Mouse (Mus musculus) spleen, postnatal 36 days (tissue): ENCODE results near the gene Tyw1.

Experiments
- DNase-seq, 2 experiments: peaks; one replicate each; pipeline ENCODE4 v3.0.0; 2022; ENCODE audit warnings: low spot score in 2 of 2, mixed read lengths in 1 of 2

Tyw1 gene

DNA sequence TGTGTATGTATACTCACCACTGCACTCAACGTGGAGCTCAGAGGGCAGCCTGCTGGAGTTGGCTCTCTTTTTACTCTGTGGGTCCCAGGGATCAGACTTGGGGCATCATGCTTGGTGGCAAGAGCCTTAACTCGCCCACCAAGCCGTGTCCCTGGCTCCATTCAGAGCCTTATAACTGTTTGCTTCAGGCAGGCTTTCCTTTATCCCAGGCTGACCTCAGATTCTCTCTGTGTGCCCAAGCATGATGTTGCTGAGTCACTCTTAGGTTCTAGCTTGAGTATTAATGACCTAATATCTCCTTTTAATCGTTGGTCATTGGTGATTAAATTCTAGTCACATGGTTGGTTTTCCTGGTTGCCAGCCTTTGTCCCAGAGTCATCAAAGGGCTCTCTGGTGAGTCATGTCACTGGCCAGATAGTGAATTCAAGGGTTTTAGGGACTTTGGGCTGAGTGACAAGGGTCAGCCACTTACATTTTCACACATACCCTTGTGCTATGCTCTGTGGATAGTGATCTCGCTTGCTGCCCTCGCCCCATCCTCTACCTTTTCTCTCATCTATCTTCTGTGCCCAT, 9.1 kb downstream of the Tyw1 start:
- no peak for DNase-seq

DNA sequence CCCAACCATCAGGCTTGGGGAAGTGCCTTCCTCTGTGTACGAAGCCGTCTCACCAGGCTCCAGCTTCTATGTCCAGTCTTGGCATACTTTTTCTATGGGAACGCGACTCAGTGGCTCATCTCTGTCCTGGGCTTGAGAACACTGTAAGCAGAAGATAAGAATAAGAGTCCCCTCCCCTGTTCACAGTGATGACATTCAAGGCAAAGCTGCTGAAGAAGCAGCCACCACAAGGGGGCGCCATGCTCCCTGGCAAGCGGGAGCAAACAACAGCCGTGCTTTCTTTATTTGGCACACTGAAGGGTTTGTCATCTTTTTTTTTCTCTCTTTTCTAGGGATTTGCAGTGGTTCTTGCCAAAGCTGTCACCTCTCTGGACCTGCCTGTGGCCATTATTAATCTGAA, 11.2 kb downstream of the Tyw1 start:
- peak in 1 of 2 experiments; percentile 16 for DNase-seq

DNA sequence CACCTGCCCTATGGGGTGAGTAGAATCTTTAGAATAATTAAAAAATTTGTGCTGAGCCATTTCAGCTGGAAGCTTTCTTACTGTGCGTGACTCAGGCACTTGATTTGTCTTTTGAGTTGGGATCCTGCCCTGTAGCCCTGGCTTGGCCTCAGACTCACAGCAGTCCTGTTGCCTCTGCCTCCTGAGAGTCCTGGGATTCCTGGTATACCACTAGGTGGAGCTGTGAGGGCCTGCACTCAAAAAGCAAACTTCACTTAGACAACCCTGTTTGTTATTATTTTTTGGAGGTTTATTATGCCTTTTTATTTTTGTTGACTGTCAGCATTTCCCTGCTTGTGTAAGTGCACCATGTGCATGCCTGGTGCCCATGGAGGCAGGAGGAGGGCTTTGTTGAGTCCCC, 11.9 kb downstream of the Tyw1 start:
- no peak for DNase-seq

DNA sequence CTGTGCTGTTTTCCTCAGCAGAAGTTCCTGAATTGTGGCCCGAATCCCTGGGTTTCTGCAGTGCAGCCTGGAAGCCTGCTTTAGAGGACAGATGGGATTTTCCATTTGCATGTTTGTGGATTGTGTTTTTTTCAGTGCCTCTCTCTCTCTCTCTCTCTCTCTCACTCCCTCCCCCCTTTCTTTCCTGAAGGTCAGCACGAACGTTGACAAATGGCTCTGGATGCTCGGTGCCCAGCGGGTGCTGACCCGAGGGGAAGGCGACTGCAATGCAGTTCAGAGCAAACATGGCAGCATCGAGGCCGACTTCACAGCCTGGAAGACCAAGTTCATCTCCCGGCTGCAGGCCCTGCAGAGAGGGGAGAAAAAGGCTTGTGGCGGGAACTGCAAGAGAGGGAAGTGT, 13.6 kb downstream of the Tyw1 start:
- DNase-seq, result no peak

DNA sequence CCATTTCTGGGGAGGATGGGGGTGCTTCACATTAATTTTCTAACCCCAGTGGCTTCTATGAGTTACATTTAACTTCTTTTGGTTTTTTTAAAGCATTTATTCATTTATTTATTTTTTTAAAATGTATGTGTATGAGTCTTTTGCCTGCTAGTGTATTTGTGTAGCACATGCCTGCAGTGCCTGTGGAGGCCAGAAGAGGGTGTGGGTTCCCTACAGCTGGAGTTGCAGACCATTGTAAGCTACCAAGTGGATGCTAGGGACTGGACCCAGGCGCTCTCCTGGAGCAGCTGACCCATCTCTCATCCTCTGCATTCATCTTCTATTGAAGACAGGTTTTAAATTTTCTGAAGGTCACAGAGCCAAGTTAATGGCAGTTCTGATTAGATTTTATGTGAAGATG, 16.9 kb downstream of the Tyw1 start:
- DNase-seq, result no peak

DNA sequence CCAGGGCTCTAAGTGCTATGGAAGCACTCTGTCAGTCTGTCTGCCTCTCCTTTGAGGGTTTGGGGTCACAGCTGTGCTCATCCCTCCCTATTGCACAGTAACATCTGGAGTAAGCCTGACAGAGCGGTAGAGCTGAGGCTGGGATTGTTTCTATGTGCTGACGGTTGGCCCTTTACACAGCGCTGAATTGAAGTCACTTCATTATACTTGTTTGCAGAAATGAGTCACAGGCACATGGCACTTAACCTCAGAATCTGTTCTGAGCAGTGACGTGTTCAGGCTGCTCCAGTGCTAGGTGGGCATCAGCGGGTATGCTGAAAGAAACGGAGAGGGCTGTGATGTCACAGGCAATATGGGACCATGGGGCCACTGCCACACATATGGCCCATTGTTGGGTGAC, 17.6 kb downstream of the Tyw1 start:
- DNase-seq, result no peak

DNA sequence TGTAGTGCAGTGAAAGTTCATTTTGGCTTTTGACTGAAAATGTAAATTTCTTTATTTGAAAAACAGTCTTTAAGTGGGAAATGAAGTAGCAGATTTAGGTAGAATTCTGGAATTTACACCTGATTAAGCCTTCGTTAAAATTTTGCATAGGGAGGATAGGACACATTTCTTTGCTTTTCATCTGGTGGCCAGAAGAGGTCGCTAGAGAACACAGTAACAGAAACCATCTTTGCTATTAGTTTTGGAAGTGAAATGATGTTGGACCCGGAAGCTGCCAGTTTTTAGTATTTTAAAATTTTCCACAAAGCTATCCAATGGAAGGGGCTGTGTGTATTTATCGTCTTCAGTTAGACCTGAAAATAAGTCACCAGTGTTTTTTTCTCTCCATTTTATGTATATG, 20.1 kb downstream of the Tyw1 start:
- DNase-seq, result no peak

DNA sequence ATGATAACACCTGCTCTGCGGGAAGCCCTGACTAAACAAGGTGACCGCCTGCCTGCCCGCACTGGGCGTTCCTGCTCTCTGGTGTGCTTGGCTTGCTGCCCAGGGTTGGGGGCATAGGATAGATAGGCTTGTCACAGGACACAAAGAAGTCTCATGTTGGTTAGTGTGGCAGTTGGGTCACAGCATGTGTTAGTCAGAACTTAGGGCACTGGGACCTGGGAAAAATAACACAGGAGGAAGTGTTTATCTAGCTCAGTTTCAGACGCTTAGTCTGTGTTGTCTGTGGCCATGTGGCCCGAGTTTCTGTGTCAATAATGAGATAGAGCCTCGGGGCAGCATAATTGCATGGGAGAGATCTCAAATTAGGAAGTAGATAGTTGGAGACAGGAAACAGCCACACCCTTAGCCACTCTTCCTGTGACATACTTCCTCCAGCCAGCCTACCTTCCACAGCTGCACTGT, 22.6 kb downstream of the Tyw1 start:
- peak in 1 of 2 experiments; percentile 11 for DNase-seq

DNA sequence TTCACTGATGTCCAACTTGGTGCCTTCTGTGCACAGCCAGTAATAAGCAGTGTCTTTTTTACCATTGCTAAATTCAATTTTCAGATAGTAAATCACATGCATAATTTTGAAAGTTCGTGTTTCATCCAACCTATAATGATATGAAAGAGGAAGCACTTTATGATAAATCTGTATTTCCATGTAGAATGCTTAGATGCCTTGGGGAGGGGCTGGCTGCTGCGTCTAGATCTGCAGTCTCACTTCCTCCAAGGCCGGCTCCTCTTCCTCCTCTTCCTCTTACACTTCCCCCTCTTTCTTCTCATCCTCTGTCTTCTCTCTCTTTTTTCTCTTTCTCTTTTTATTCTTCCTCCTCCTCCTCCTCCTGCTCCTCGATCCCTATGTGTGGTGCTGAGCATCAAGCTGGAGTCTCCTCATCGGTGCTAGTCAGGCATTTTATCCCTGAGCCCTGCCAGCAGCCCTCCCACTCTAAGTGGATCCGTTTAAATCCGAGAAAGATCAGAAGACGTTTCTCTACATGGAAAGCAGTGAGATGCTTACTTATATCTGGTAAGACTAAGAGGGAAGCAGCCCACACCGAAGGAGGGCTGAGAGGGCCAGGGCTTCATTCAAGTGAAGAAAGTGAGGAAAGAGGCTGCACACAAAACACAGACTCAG, 27.8 kb downstream of the Tyw1 start:
- peak; percentile 8 to 25 for DNase-seq

DNA sequence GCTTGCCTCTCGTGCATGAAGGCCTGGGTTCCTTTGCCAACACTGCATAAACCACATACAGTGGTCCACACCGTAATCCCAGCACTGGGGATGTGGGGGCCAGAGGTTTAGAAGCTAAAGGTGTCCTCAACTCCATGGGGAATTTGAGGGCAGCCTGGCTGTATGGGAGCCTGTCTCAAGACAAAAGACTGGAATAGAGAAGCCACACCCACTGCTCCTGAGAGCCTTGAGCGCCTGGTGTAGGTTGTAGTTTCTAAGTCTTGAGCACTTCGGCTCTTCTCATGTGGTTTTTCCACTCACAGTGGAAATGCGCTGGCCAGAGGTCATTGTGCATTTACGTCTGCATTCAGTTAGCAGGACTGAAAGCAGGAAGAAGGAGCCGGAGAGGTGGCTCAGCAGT, 32.7 kb downstream of the Tyw1 start:
- DNase-seq, result no peak

DNA sequence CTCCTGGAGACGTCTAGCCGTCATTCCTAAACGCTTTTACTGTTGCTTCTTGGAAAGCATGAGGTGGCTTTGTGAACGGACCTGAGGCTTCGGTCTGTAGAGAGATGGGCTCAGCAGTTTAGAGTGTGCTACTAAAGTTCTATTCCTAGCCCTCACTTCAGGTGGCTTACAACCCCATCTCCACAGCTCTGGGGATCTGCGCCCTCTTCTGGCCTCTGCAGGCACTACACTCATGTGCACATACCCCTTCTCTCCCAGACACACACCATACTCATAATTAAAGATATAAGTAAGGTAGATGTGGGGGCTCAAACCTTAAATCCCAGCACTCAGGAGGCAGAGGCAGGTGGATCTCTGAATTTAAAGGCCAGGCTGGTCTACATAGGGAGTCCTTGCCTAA, 34.8 kb downstream of the Tyw1 start:
- DNase-seq, result no peak

DNA sequence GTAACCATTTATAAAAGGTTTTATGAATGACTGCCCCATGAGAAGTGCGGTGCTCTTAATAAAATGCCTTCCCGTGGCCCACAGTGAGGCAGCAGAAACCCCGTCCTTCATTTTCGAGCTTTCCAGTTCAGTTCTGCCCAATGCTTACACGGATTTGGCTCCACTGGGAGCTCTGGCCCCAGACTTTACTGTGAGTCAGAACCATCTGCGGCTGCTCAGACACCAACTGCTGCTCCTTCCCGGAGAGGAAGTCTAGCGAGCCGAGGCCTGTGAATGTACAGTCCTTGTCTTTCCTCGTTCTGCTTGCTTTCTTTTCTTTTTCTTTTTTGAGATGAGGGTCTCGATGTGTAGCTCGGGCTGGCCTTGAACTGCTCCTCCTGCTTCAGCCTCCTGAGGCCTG, 35.4 kb downstream of the Tyw1 start:
- no peak for DNase-seq

DNA sequence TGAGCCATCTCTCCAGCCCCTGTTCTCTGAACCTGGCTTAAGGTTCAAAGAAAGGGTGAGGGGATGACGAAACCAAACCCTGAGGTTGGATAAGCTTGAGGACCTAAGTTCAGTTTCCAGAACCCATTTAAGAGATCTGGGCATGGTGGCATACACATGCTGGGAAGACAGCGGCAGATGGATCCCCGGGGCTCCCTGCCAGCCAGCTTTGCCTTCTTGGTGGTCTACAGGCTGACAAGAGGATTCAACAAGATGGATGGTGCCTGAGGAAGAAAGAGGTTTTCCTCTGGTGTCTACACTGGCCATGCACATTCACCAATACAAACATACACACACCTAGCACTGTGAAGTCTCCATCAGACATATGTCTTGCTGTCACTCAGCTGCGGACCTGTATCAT, 37.6 kb downstream of the Tyw1 start:
- no peak for DNase-seq

DNA sequence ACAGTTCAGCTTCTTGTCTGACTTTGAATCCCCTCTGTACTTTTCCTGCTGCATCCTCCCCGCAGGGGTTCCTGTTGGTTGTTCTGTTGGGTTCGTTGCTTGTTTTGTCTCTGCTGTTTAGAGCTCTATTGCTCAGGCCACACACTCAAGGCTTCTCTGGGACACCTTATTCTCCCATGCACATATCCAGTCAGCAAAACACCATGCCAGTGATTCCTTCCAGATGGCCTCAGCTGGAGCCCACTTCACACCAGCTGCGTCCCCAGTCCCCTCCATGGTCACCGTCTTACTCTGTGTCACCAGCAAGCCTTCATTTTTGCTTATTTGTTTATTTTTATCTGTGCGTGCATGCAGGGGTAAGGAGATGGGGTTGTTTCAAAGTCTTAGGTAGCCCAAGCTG, 38.5 kb downstream of the Tyw1 start:
- DNase-seq, result no peak

DNA sequence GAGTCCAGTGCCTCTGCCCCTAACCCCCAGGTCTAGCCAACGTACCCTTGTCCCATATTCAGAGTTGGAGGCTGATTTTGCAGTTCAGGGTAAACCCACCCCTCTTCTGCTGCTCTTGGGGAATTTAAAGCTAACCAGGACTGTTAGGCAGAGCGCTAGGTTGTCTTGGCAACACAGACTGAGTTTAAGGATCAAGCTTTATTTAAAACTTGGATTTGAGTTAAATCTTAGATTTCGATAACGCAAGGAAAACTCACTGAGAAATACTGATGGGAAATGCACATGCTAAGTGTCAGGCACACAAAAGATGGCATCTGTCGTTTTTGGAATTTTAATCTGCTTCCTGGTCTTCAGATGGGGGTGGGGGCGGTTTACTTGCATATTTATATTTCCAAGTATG, 39.2 kb downstream of the Tyw1 start:
- DNase-seq, result no peak

DNA sequence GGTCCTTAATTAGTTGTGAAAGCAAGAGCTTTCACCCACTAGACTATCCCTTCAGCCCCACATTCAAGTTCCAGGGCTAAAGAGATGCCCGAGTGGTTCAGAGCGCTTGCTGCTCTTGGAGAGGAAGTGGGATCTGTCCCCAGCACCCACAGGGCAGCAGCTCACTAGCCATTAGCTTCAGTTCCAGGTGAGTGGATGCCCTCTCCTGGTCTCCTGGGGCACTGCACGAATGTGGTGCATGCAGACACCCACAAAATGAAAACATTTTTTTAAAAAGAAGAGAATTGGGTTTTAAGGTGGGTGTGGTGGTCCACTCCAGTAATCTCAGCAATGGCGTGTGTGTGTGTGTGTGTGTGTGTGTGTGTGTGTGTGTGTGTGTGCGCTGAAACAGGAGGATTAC, 40.7 kb downstream of the Tyw1 start:
- DNase-seq, result no peak

DNA sequence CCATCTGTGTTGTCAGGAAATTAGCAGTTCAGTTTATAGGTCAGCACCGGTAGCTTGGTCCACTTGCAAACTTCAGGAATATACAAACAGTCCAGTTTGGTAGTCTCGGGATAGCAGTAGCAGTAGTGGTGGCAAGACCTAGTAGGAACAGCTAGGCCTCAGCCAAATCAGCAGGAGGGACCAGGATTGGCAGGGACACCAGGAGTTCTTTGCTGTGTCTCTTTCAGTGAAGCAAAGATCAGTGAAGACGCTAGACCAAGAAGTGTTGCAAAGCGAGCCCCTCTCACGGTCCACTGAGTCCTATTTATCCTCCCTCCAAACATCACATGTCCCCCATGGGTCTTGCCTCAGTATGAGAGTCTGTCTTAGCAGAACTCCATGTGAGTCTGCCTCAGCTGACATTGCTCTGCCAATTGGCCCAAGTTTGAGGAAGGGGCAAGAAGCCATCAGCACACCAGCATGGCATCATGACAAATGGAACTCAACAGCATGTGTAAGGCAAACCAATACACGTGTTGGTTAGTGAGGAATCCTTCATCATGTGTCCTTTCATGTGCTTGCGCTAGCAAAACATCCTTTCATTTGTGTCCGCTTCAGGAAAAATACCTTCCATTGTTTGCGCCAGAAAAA, 43.5 kb downstream of the Tyw1 start:
- DNase-seq, result no peak

DNA sequence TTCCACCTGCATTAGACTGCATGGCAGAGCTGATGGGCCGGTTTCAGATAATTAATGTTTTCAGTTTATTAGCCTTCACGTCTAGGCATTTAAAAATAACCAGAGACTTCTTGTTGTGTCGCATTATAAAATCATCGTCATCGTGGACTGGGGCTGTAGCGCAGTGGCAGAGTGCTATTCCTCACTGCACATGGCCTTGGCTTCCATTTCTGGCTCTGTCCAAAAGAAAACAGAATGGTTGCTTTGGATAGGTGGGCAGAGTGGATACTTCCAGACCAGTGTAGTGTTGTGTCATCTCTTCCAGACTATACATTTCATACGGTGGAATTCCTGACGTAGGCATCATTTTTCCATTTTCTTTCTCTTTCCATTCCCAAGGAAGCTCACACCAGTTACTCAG, 44.1 kb downstream of the Tyw1 start:
- DNase-seq, result no peak

DNA sequence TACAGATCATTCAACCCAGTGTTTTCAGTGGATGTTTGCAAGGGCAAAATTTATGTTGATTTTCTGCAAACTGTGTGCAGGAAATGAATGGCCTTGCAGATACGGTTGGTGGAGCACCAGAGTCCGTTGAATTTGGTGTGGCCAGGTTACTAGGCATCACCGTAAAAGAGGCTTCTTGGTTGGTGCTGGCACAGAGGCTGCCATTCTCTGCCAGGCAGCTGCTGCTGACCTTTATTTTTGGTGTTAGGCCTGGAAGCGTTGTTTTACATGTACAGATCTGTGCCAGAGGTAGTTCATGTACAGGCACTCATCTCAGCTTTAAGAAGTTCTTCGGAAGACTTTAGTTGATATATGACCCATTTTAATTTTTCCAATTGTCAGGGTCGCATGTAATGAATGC, 48.2 kb downstream of the Tyw1 start:
- no peak for DNase-seq

DNA sequence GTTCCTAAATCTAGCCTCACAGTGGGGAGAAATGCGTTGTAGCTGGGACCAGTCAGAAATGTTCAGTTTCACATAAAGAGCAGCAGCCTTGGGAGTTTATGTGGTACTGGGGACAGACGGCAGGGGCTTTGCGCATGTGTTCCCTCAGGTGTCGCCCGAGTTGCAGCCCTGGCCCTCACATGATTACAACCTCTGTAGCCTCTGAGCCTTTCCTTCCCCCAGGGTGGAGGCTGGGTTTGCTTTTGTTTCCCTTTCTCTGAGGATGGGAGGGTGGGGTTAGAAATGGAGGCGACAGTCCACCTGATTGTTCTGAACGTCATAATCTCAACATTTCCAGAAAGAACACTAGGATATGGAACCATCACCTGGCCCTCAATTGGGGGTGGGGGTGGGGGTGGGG, 52.5 kb downstream of the Tyw1 start:
- no peak for DNase-seq

DNA sequence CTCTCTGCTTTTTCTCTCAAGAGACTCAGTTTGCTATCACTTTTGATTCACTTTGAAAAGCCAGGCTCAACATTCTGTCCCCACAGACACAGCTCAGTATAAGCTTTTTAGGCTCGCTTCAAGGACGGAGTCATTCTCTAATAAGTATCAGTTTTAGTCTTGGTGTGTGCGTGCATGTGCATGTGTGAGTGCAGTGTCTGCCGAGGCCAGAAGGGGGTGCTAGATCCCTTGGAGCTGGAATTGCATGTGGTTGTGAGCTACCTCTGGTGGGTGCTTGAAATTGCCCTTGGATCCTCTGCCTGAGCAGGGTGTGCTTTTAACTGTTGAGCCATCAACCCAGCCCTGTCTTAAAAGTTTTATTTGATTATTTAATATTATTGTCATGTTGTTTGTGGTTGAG, 54.7 kb downstream of the Tyw1 start:
- no peak for DNase-seq

DNA sequence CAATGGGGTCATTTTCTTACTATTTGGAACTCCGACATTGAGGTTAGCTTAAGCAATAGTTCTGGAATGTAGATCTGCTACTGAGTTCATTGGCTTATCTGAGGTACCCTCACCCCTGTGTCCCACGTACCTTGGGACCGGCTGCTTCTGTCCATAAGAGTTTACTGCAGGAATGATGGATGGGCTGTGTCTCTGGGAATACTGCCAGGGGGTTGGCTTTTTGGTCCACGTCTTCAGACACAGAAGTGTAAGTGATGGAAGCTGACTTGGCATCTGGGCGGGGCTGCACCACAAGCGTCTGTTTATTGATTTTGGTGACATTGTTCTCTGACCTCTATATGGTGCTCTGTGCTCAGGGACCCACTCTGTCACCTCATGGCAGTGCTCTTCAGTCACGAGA, 55.4 kb downstream of the Tyw1 start:
- DNase-seq, result no peak

DNA sequence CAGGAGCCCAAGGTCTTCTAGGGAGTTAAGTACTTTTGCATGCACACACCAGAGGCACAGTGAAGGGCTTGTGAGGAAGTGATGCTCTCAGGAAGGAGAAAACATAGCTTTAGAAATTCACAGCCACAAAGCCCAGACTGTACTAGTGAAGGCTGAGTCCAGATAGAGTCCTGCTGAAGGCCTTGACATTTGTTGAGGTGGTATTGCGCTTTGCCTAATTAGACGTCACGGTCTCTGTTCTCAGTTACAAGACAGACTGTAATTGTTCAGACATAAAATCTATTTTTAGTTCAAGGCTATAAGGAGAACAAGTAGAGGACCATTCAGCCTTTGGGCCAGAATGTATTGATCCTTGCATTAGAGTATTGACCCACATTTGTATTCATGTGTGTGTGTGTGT, 58.1 kb downstream of the Tyw1 start:
- no peak for DNase-seq

DNA sequence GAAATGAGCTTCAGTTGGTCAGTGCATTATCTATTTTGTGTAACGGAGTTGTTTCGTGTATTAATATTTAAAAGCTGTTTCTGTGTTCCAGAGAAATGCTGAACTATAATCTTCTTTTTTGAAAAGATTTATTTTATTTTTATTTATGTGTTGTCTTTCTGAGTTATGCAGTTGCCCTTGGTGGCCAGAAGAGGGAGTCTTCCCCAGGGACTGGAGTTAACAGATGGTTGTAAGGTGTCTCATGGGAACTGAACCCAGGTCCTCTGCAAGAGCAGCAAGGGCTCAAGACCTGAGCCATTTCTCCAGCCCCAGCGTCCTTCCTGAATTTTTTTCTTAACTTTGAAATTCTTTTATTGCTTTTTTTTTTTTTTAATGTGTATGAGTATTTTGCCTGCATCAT, 59.5 kb downstream of the Tyw1 start:
- no peak for DNase-seq
